Mouse (Mus musculus) stomach, embryonic 15.5 days (tissue): ENCODE measurements at regions not wholly inside any gene's neighbourhood (a gene's known extent, or its start where the extent isn't known, plus 50 kb on each side); places are given as distances from the start of the nearest gene placed in this dataset.

ENCODE experiments used
- ATAC-seq: fragments of 200-750 bp; cut with Nextera tagmentation; 2 replicates; pipeline ENCODE4 v1.8.0; 2017; ENCODE audit warnings: low read depth, moderate number of reproducible peaks, moderate TSS enrichment; ENCODE audit not compliant: insufficient read depth, low FRiP score
- H3K27ac ChIP-seq: fragments of 300-500 bp; sonication (generic); 2 replicates; pipeline ENCODE4 v1.5.1; 2015; ENCODE audit warnings: mild to moderate bottlenecking, inconsistent platforms
- H3K27me3 ChIP-seq: fragments of 300-500 bp; sonication (generic); replicated peaks from 2 replicates; pipeline ENCODE4 v1.6.1; 2015; ENCODE audit warnings: inconsistent platforms
- H3K36me3 ChIP-seq: fragments of 300-500 bp; sonication (generic); 2 replicates; pipeline ENCODE4 v1.6.1; 2015; ENCODE audit warnings: inconsistent platforms
- H3K4me1 ChIP-seq: fragments of 300-500 bp; sonication (generic); 2 replicates; pipeline ENCODE4 v1.6.1; 2015; ENCODE audit warnings: inconsistent platforms
- H3K4me2 ChIP-seq: fragments of 300-500 bp; sonication (generic); 2 replicates; pipeline ENCODE4 v1.6.1; 2015; ENCODE audit warnings: mild to moderate bottlenecking, inconsistent platforms
- H3K4me3 ChIP-seq: fragments of 300-500 bp; sonication (generic); replicated peaks from 2 replicates; pipeline ENCODE4 v1.5.1; 2015; ENCODE audit warnings: inconsistent platforms
- H3K9ac ChIP-seq: fragments of 300-500 bp; sonication (generic); 2 replicates; pipeline ENCODE4 v1.6.1; 2015; ENCODE audit warnings: inconsistent platforms
- H3K9me3 ChIP-seq: fragments of 300-500 bp; sonication (generic); 2 replicates; pipeline ENCODE4 v1.6.1; 2016; ENCODE audit warnings: inconsistent platforms
- WGBS: fragments of 180-500 bp; shearing (Covaris S2); methylation state at CpG from one replicate; pipeline ENCODE4 v1.1.7; 2015; 5-methylcytosine and 5-hydroxymethylcytosine counted together

GRCm38 (mm10) chr7:136182101-136182500 lies 465.9 kb upstream of the Mki67 start:
- WGBS = 41% methylated on average over 5 of the region's 5 CpGs
- Histone ChIP-seq H3K4me2 (no peak overlapping the region), H3K9me3 (no peaks in the 10 kb centered on the region), H3K27me3 (no peaks in the 10 kb centered on the region), H3K36me3 (no peaks in the 10 kb centered on the region), H3K4me1 (no peaks in the 10 kb centered on the region), H3K4me3 (no peak overlapping the region), H3K27ac (no peak overlapping the region), H3K9ac (no peak overlapping the region)
- no peak for ATAC-seq

GRCm38 (mm10) chr7:136196424-136197160 lies 480.4 kb upstream of the Mki67 start:
- Histone ChIP-seq H3K27ac (no peak overlapping the region), H3K4me2 (no peak overlapping the region), H3K4me1 (no peaks in the 10 kb centered on the region), H3K4me3 (no peak overlapping the region), H3K36me3 (no peaks in the 10 kb centered on the region), H3K9me3 (no peaks in the 10 kb centered on the region), H3K9ac (no peak overlapping the region), H3K27me3 (no peaks in the 10 kb centered on the region)
- ATAC-seq = no peak
- 87% methylated on average over 17 of the region's 17 CpGs for whole genome bisulfite sequencing

- 81% methylated on average over 12 of the region's 12 CpGs for WGBS
- no peaks in the 10 kb centered on the region for H3K9me3 ChIP-seq
- H3K4me2 ChIP-seq = no peak overlapping the region
- H3K4me3 ChIP-seq = no peak overlapping the region
- ATAC-seq = no peak
- H3K27me3 ChIP-seq = no peaks in the 10 kb centered on the region
- H3K36me3 ChIP-seq = no peaks in the 10 kb centered on the region
- no peak overlapping the region for H3K27ac ChIP-seq
- no peak overlapping the region for H3K9ac ChIP-seq
- no peaks in the 10 kb centered on the region for H3K4me1 ChIP-seq
Measured at GRCm38 (mm10) chr7:136208879-136209278, 492.7 kb upstream of the Mki67 start.

GRCm38 (mm10) chr7:136209299-136210171 lies 493.4 kb upstream of the Mki67 start:
- Histone ChIP-seq H3K27me3 (no peaks in the 10 kb centered on the region), H3K27ac (no peak overlapping the region), H3K4me2 (no peak overlapping the region), H3K9ac (no peak overlapping the region), H3K36me3 (no peaks in the 10 kb centered on the region), H3K9me3 (no peaks in the 10 kb centered on the region), H3K4me1 (no peaks in the 10 kb centered on the region), H3K4me3 (no peak overlapping the region)
- 52% methylated on average over 31 of the region's 31 CpGs for WGBS
- ATAC-seq = no peak

- Histone ChIP-seq H3K4me3 (no peak overlapping the region), H3K36me3 (no peaks in the 10 kb centered on the region), H3K27me3 (no peaks in the 10 kb centered on the region), H3K9ac (no peak overlapping the region), H3K4me1 (no peaks in the 10 kb centered on the region), H3K27ac (peak overlapping the region; percentile 2; the same call in 1 of the 2 replicates), H3K9me3 (no peaks in the 10 kb centered on the region), H3K4me2 (no peak overlapping the region)
- 47% methylated on average over 8 of the region's 8 CpGs for WGBS
- peak; percentile 53; the same call in 1 of the 2 replicates for ATAC-seq
Measured at GRCm38 (mm10) chr7:136212492-136212891, 496.3 kb upstream of the Mki67 start.

- H3K9ac ChIP-seq = no peak overlapping the region
- no peaks in the 10 kb centered on the region for H3K9me3 ChIP-seq
- no peaks in the 10 kb centered on the region for H3K4me1 ChIP-seq
- no peak for ATAC-seq
- no peak overlapping the region for H3K4me3 ChIP-seq
- WGBS = 47% methylated on average over 11 of the region's 11 CpGs
- H3K4me2 ChIP-seq = no peak overlapping the region
- H3K27me3 ChIP-seq = no peaks in the 10 kb centered on the region
- H3K27ac ChIP-seq = no peak overlapping the region
- no peaks in the 10 kb centered on the region for H3K36me3 ChIP-seq
Measured at GRCm38 (mm10) chr7:136213057-136213961, 497.1 kb upstream of the Mki67 start.

- no peak overlapping the region for H3K4me3 ChIP-seq
- H3K9ac ChIP-seq = no peak overlapping the region
- WGBS = 80% methylated on average over 3 of the region's 3 CpGs
- ATAC-seq = no peak
- H3K27me3 ChIP-seq = no peaks in the 10 kb centered on the region
- H3K9me3 ChIP-seq = no peaks in the 10 kb centered on the region
- no peaks in the 10 kb centered on the region for H3K4me1 ChIP-seq
- H3K36me3 ChIP-seq = no peaks in the 10 kb centered on the region
- no peak overlapping the region for H3K4me2 ChIP-seq
- H3K27ac ChIP-seq = no peak overlapping the region
Measured at GRCm38 (mm10) chr7:136213962-136214308, 497.8 kb upstream of the Mki67 start.

GRCm38 (mm10) chr7:136214415-136214814 lies 498.3 kb upstream of the Mki67 start:
- Histone ChIP-seq H3K27me3 (no peaks in the 10 kb centered on the region), H3K9ac (no peak overlapping the region), H3K27ac (no peak overlapping the region), H3K36me3 (no peaks in the 10 kb centered on the region), H3K4me3 (no peak overlapping the region), H3K9me3 (no peaks in the 10 kb centered on the region), H3K4me2 (no peak overlapping the region), H3K4me1 (no peaks in the 10 kb centered on the region)
- 76% methylated on average over 4 of the region's 4 CpGs for WGBS
- no peak for ATAC-seq

- Histone ChIP-seq H3K4me2 (no peak overlapping the region), H3K4me1 (no peaks in the 10 kb centered on the region)
- ATAC-seq = no peak
Measured at GRCm38 (mm10) chr7:136216734-136217133, 500.6 kb upstream of the Mki67 start.

GRCm38 (mm10) chr7:136219564-136220244 lies 503.5 kb upstream of the Mki67 start:
- 43% methylated on average over 14 of the region's 14 CpGs for WGBS
- H3K9me3 ChIP-seq = no peaks in the 10 kb centered on the region
- H3K4me3 ChIP-seq = no peak overlapping the region
- peak; percentile 35; the same call in 1 of the 2 replicates for ATAC-seq
- H3K27me3 ChIP-seq = no peaks in the 10 kb centered on the region
- H3K9ac ChIP-seq = no peak overlapping the region
- no peaks in the 10 kb centered on the region for H3K4me1 ChIP-seq
- H3K4me2 ChIP-seq = no peak overlapping the region
- H3K27ac ChIP-seq = no peak overlapping the region
- H3K36me3 ChIP-seq = no peaks in the 10 kb centered on the region

More at GRCm38 (mm10) chr7:136216734-136217133, 500.6 kb upstream of the Mki67 start:
- Histone ChIP-seq H3K27me3 (no peaks in the 10 kb centered on the region), H3K27ac (no peak overlapping the region), H3K4me3 (no peak overlapping the region), H3K9ac (no peak overlapping the region), H3K36me3 (no peaks in the 10 kb centered on the region), H3K9me3 (no peaks in the 10 kb centered on the region)
